Mouse (Mus musculus) heart, embryonic 13.5 days (tissue): Measurements from ENCODE around the gene Nr2c1. TPM values are rescaled to one million over a fixed set of nuclear protein-coding genes. Genes with fewer than 3 reads are reported as not detected.

ENCODE experiments used
- ATAC-seq: fragments of 200-750 bp; cut with Nextera tagmentation; 2 replicates; pipeline ENCODE4 v1.8.0; 2017; ENCODE audit warnings: moderate TSS enrichment; ENCODE audit not compliant: insufficient number of reproducible peaks, low FRiP score, low TSS enrichment; ENCODE audit errors: extremely low read depth
- H3K27ac ChIP-seq: fragments of 300-500 bp; sonication (generic); replicated peaks from 2 replicates; pipeline ENCODE4 v1.5.1; 2015; ENCODE audit warnings: moderate library complexity, mild to moderate bottlenecking, inconsistent platforms
- H3K27me3 ChIP-seq: fragments of 300-500 bp; sonication (generic); replicated peaks from 2 replicates; pipeline ENCODE4 v1.6.1; 2015; ENCODE audit warnings: mild to moderate bottlenecking, inconsistent platforms
- H3K36me3 ChIP-seq: fragments of 300-500 bp; sonication (generic); 2 replicates; pipeline ENCODE4 v1.6.1; 2015; ENCODE audit warnings: mild to moderate bottlenecking, inconsistent platforms
- H3K4me1 ChIP-seq: fragments of 300-500 bp; sonication (generic); 2 replicates; pipeline ENCODE4 v1.6.1; 2015; ENCODE audit warnings: inconsistent platforms
- H3K4me2 ChIP-seq: fragments of 300-500 bp; sonication (generic); 2 replicates; pipeline ENCODE4 v1.6.1; 2015; ENCODE audit warnings: inconsistent platforms, mild to moderate bottlenecking, moderate library complexity
- H3K4me3 ChIP-seq: fragments of 300-500 bp; sonication (generic); 2 replicates; pipeline ENCODE4 v1.5.1; 2015; ENCODE audit warnings: moderate library complexity, mild to moderate bottlenecking, inconsistent platforms
- H3K9ac ChIP-seq: fragments of 300-500 bp; sonication (generic); 2 replicates; pipeline ENCODE4 v1.6.1; 2015; ENCODE audit warnings: inconsistent platforms, mild to moderate bottlenecking, moderate library complexity
- H3K9me3 ChIP-seq: fragments of 300-500 bp; sonication (generic); 2 replicates; pipeline ENCODE4 v1.6.1; 2016; ENCODE audit warnings: inconsistent platforms
- WGBS: fragments of 180-500 bp; shearing (Covaris S2); methylation state at CpG from one replicate; pipeline ENCODE4 v1.1.7; 2015; ENCODE audit warnings: mixed read lengths; 5-methylcytosine and 5-hydroxymethylcytosine counted together
- polyA plus RNA-seq: library from polyadenylated mRNA; unstranded; fragments of >200 nt; fragmentation: Nextera tagmentation; extraction: Ambion mirVana; gene quantifications from 2 replicates; pipeline ENCODE4 v1.2.1, GENCODE M21; 2015

Gene Nr2c1
- polyA plus RNA-seq: 5.7 and 6.0 TPM in 2 replicates

DNA sequence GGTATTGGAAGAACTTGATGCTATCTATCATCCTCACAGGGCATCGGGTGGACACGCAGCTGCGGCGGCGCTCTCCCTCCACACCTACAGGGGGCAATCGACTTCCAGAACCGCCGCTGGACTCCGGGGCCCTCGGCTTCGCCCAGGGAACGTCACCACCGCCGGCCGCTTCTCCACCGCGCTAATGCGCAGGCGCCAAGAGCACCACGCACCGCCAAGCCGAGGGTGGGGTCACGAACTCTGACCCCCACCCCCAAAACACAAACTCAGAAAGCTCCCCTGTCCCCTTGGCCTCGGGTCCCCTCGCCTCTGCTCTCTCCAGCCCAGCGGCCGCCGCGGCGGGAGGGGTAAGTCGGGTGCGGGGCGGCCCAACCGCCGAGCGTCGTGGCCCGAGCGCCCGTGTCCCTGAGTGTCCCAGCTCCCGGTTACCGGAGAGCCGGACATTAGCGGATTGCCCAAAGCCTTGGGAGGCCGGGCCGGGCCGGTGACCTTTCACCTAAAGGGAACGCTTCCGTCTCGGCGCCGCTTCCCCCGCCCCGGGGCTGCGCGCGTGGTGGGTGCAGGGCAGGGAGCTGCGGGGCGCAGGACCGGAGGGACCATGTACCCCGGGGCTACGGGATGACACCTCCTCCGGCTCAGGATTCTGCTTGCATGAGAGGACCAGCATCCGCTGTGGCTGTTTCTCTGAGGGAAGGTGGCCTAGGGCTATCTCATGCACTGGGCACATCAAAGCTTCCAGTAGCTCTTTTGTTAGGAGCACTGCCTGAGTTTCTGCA is at the start of gene Nr2c1:
TSS of gene Nr2c1 (plus strand) at position 268 of the 776 bp plus-strand sequence.
- Histone ChIP-seq H3K4me3 (peak within 1 kb of the TSS; percentile 90), H3K27me3 (no peaks in the 10 kb centered on the region), H3K27ac (peak within 1 kb of the TSS; percentile 93), H3K4me1 (peaks cover 37% of the 10 kb centered on the region), H3K4me2 (peak within 1 kb of the TSS; percentile 74), H3K9ac (peak within 1 kb of the TSS; percentile 96), H3K36me3 (no peaks in the 10 kb centered on the region), H3K9me3 (no peaks in the 10 kb centered on the region)
- peak; percentile 83 for ATAC-seq
- WGBS: 1% methylated on average over 64 of the region's 64 CpGs

DNA sequence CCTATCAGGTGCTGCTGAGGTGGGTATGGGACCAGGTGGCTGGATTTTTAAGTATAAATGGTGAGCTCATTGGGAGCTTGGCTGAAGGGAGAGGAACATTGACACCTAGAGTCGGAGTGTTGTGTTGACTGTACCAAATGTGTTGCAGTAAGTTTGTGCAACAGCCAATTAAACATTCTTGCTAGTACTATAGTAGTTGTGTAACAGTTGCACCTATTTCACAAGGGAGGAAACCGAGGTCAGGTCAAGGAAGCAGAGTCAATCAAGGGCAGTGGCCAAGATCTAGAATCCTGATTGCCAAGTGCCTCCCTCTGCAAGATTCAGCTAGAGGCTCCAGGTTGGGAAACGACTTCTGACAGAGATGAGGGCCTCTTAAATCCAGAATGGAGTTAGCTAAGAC is 49.7 kb upstream of the Nr2c1 start:
- ATAC-seq: no peak
- Histone ChIP-seq H3K4me3 (no peak overlapping the region), H3K4me1 (peaks cover 19% of the 10 kb centered on the region), H3K9me3 (no peaks in the 10 kb centered on the region), H3K36me3 (peaks cover 21% of the 10 kb centered on the region), H3K27me3 (no peaks in the 10 kb centered on the region), H3K9ac (no peak overlapping the region), H3K27ac (no peak overlapping the region), H3K4me2 (no peak overlapping the region)
- WGBS: 73% methylated on average over 3 of the region's 3 CpGs

DNA sequence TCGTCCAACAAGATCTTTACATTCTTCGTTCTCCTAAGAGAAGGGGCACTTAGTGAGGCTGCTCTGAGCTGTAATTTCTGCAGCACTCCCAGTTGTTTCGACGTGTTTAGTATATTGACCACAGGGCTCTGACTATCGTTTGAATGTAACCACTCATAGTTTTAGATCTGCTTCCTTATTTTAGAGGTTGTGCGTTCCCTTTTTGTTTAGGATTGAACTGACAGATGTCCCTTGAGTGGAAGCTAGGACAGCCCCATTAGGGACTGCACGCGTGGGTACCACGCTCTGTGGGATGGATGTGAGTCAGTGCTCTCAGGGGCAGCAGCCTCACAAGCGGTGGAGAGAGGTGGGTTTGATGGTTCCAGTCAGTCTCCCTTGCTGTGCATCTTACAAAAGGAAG is 42.3 kb upstream of the Nr2c1 start:
- 94% methylated on average over 10 of the region's 10 CpGs for WGBS
- no peak overlapping the region for H3K9ac ChIP-seq
- no peaks in the 10 kb centered on the region for H3K27me3 ChIP-seq
- peaks cover 10% of the 10 kb centered on the region; the same call in 1 of the 2 replicates for H3K4me1 ChIP-seq
- no peak overlapping the region for H3K27ac ChIP-seq
- ATAC-seq: no peak
- H3K36me3 ChIP-seq: peaks cover 32% of the 10 kb centered on the region
- H3K9me3 ChIP-seq: no peaks in the 10 kb centered on the region
- H3K4me3 ChIP-seq: no peak overlapping the region
- no peak overlapping the region for H3K4me2 ChIP-seq

DNA sequence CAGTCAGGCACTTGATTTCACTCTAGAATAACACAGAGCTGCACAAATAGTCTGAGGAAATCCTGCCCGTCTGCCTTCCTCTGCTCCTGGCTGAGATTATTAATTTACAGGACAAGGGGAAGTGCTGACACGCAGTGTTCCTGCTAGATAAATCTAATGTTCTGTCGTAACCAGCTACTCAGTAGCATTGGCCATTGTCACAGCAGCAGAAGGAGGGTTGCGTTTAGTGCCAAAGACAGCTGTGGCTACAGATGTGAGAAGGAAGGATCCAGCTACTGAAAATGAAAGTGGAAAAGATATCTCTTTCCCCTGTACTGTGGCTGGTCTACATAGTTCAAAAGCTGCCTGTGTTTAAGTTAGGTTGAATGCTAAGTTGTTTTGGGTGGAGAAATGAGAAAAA is 40.7 kb upstream of the Nr2c1 start:
- WGBS: 42% methylated on average over 4 of the region's 4 CpGs
- no peaks in the 10 kb centered on the region for H3K9me3 ChIP-seq
- peak overlapping the region; percentile 9 for H3K27ac ChIP-seq
- H3K27me3 ChIP-seq: no peaks in the 10 kb centered on the region
- peaks cover 24% of the 10 kb centered on the region for H3K36me3 ChIP-seq
- H3K4me1 ChIP-seq: peaks cover 10% of the 10 kb centered on the region; the same call in 1 of the 2 replicates
- H3K9ac ChIP-seq: no peak overlapping the region
- H3K4me2 ChIP-seq: 0 out of 2 replicates have a peak overlapping the region, but pooled peaks have one; percentile 3
- ATAC-seq: no peak; the same call in 1 of the 2 replicates
- H3K4me3 ChIP-seq: no peak overlapping the region

DNA sequence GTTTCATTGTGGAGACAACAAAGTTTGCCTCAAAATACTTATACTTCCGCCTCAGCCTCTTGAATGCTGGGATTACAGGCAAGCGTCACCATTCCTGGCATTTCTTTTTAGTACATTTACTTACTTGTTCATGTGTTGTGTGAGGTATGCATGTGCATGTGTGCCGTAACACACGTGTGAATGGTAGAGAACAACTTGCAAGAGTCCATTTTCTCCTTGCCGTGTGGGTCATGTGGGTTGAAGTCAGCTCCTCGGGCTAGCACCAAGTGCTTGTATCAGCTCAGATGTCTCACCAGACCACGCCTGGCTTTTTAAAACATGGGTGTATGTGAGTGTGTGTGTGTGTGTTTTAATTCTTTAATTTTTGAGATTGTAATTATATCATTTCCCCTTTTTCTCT is 40.2 kb upstream of the Nr2c1 start:
- H3K9me3 ChIP-seq: no peaks in the 10 kb centered on the region
- peaks cover 10% of the 10 kb centered on the region; the same call in 1 of the 2 replicates for H3K4me1 ChIP-seq
- no peak overlapping the region for H3K9ac ChIP-seq
- H3K36me3 ChIP-seq: peaks cover 21% of the 10 kb centered on the region
- no peaks in the 10 kb centered on the region for H3K27me3 ChIP-seq
- no peak overlapping the region for H3K4me2 ChIP-seq
- no peak overlapping the region for H3K4me3 ChIP-seq
- ATAC-seq: no peak
- H3K27ac ChIP-seq: peak overlapping the region; percentile 9; the same call in 1 of the 2 replicates
- 85% methylated on average over 7 of the region's 7 CpGs for WGBS

DNA sequence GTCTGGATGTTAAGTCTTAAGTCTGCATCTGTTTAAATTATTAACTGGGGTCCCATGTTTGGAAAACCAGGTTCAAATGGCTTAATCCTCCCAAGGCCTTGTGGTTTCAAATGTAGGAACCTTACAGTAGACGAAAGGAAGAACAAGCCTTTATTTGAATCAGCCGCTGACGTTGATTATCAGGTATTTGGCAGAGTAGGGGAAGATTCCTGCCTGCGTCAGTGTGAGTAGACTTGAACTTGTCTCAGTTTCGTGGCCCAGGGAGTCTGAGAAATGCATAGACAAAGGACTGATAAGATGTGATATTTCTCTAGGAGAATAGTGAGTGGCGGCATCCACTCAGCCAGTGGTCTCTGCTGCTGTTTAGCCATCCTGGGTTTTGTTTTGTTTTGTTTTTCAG is 39.0 kb upstream of the Nr2c1 start:
- whole genome bisulfite sequencing: 75% methylated on average over 6 of the region's 6 CpGs
- Histone ChIP-seq H3K36me3 (peaks cover 12% of the 10 kb centered on the region), H3K9ac (no peak overlapping the region), H3K9me3 (no peaks in the 10 kb centered on the region), H3K4me1 (peaks cover 10% of the 10 kb centered on the region; the same call in 1 of the 2 replicates), H3K4me3 (no peak overlapping the region), H3K4me2 (no peak overlapping the region), H3K27ac (no peak overlapping the region), H3K27me3 (no peaks in the 10 kb centered on the region)
- ATAC-seq: no peak

DNA sequence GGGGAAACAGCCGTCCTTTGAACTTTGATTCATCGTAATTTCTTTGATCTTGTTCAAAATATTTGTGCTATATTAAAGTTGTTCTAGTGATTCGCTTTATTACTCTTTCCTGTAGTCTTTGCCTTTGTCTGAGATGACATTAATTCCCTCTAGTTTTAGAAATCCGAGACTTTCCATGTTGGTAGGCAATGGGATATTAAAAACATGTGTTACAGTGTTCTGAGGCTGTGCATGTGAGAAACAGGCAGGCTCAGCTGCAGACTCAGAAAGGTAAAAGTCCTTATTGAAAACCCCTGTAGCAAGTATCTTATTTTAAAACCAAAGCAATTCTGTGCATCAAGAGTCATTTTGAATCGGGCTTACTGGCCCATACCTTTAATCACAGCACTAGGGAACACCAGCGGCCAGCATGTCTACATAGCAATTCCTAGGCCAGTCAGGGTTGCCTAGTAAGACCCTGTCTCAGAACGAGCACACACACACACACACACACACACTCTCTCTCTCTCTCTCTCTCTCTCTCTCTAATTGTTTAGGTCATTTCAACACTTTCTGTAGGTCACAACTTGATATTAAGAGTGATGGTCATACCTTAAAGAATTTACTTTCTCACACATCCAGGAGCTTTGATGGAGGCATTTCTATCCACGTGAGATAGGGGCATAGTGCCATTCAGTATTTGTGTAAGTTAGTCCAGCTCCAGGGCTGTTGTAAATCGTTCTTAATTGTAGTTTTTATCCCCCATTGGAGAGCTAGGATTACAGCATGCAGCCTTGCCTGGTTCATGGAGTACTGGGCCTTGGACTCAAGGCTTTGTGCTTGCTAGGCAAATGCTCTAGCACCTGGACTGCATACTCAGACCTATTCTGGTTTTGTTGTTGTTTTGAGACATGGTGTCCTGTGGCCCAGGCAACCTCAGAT is 36.7 kb upstream of the Nr2c1 start:
- no peak overlapping the region for H3K9ac ChIP-seq
- H3K36me3 ChIP-seq: peaks cover under 1% of the 10 kb centered on the region
- peaks cover 22% of the 10 kb centered on the region for H3K4me1 ChIP-seq
- H3K4me2 ChIP-seq: no peak overlapping the region
- ATAC-seq: no peak
- H3K9me3 ChIP-seq: no peaks in the 10 kb centered on the region
- H3K4me3 ChIP-seq: no peak overlapping the region
- WGBS: 79% methylated on average over 9 of the region's 9 CpGs
- no peaks in the 10 kb centered on the region for H3K27me3 ChIP-seq
- no peak overlapping the region for H3K27ac ChIP-seq

DNA sequence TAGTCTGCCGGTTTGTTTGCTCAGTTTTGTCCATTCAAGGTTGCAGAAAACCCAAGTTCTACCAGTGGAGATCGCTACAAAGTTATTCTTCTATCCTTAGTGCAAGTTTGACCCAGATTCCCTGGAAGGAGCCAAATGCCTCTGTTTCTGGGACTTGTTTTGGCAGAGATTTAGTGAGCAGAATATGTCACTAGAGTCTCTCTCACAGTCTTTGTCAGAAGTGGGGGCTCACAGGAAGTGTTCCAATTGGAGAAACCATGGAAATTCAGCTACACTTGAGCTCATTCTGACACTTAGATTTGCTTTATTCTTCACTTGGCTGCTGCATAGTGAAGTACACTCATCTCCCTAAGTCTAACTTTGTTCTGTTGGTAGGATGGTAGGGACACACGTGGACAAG is 35.6 kb upstream of the Nr2c1 start:
- Histone ChIP-seq H3K27me3 (no peaks in the 10 kb centered on the region), H3K4me3 (no peak overlapping the region), H3K36me3 (no peaks in the 10 kb centered on the region; the same call in 1 of the 2 replicates), H3K9ac (no peak overlapping the region), H3K9me3 (no peaks in the 10 kb centered on the region), H3K4me1 (peaks cover 26% of the 10 kb centered on the region), H3K27ac (no peak overlapping the region), H3K4me2 (no peak overlapping the region)
- 77% methylated on average over 3 of the region's 3 CpGs for WGBS
- ATAC-seq: no peak

DNA sequence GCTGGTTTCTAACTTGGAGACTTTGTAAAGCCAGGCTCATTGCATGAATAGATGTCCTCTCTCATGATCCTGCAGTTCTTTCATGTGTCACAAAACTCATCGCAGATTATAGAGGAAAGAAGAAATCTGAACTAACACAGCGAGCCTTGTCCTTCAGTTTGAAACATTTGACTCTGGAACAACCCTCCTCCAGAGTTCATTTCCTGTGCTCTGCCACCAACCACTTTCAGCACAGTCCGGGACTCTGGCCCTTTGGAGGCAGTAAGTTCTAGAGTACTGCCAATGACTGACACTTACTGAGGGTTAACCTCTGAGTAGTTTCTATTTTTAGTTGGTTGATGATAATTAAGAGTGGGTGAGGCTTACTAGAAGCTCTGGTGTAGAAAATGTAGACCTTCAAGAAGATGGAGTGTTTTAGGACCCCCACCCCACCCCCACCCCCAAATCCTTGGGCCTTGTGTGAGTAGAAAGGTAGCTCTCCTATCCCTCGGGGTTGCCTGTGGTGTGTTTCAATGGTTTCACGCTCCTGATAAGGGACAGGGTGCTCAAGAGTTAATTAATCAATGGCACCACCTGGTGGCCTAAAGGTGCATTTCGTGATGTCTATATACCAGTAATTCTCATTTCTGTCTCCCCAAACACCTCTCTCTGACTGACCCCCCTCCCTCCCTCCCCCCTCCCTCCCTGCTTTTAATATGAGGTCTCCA is 31.8 kb upstream of the Nr2c1 start:
- peak overlapping the region; percentile 58; the same call in 1 of the 2 replicates for H3K9ac ChIP-seq
- H3K4me1 ChIP-seq: peaks cover 23% of the 10 kb centered on the region
- peaks cover 8% of the 10 kb centered on the region; the same call in 1 of the 2 replicates for H3K36me3 ChIP-seq
- peak overlapping the region; percentile 55 for H3K4me2 ChIP-seq
- no peaks in the 10 kb centered on the region for H3K9me3 ChIP-seq
- peak overlapping the region; percentile 82 for H3K27ac ChIP-seq
- H3K4me3 ChIP-seq: peak overlapping the region; percentile 13; the same call in 1 of the 2 replicates
- no peak for ATAC-seq
- H3K27me3 ChIP-seq: no peaks in the 10 kb centered on the region
- 21% methylated on average over 6 of the region's 6 CpGs for WGBS

DNA sequence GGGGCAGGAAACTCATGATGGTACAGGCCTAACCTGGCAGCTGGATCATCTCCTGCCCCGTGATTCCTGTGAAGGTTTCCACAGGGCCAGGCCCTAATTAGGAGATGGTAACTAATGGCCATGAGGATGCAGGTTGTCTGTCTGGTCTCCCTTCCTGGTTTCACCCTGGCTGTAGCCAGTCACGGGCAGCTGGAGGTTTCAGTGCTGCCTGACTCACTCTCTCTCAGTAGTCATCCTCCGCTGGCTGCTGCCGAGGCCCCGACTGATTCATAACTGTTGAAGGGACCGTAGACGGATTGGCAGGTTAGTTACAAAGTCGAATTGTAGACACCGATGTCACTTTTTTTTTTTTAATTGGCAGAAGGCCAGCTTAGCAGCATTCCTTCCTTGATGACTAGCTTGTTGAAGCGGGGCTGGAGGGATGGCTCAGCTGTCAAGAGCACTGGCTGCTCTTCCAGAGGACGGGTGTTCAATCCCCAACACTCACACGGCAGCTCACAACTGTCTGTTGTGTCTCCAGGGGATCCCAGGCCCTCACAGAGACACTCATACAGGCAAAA is 31.0 kb upstream of the Nr2c1 start:
- H3K9me3 ChIP-seq: no peaks in the 10 kb centered on the region
- H3K4me3 ChIP-seq: no peak overlapping the region
- WGBS: 35% methylated on average over 12 of the region's 12 CpGs
- ATAC-seq: no peak
- H3K27ac ChIP-seq: peak overlapping the region; percentile 55
- H3K4me1 ChIP-seq: peaks cover 23% of the 10 kb centered on the region
- H3K4me2 ChIP-seq: no peak overlapping the region
- H3K9ac ChIP-seq: 0 out of 2 replicates have a peak overlapping the region, but pooled peaks have one; percentile 21
- peaks cover 12% of the 10 kb centered on the region for H3K36me3 ChIP-seq
- no peaks in the 10 kb centered on the region for H3K27me3 ChIP-seq
